Mouse (Mus musculus): ENCODE measurements around the gene Ank. TPM values are rescaled to one million over a fixed set of nuclear protein-coding genes. Genes with fewer than 3 reads are reported as not detected.

Ank gene
- total RNA-seq, 1 experiment = 12.0 TPM

DNA sequence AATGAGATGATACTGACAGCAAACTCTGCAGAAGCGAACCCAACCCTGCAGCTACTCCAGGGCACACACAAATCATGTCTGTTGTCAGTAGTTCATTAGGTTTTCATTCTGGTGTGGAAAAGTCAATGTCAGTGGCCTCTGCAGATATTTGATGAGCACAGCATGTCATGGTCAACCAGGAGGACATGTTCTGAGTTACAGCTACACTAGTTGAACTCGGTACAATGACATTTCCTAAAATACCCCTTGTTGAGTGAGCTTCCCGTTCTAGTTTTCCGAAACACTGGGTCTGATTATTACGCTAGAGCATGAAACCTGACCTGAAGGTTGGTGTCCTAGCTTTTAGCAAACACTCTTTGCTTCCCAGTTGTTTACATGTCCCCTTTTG is 119.6 kb downstream of the Ank start:
- no peaks in the 10 kb centered on the region for H3K9me3 ChIP-seq (ENCODE audit: control insufficient read depth, insufficient read depth, low read depth, low read length)
- in situ Hi-C loops (cut with MboI; ENCODE audit: low sequenced_read_pairs in 2 of 2, unreplicated experiment in 2 of 2) = loop anchor here (25.0 kb wide), 1 partner anchor 274 kb away; no protein-coding TSS in a partner anchor
- no peak overlapping the region for H3K4me3 ChIP-seq (ENCODE audit: insufficient read depth in 1 of 2, low read depth in 1 of 2, low read length in 2 of 2, poor library complexity in 1 of 2, severe bottlenecking in 1 of 2)
- H3K27ac ChIP-seq (ENCODE audit: insufficient read depth, low read depth, low read length, poor library complexity, severe bottlenecking) = no peak overlapping the region
- H3K9ac ChIP-seq (ENCODE audit: insufficient read depth, low read depth, low read length, poor library complexity, severe bottlenecking) = no peak overlapping the region
- TF ChIP-seq CHD2 (IDR thresholded peaks at IDR 0.05; ENCODE audit: low read depth, low read length) = no peak
- TF ChIP-seq HCFC1 (IDR thresholded peaks at IDR 0.05; ENCODE audit: borderline replicate concordance, insufficient read depth, low read length) = no peak
- TF ChIP-seq ZNF384 (IDR thresholded peaks at IDR 0.05; ENCODE audit: low read depth, low read length) = no peak
- TF ChIP-seq ZC3H11A (IDR thresholded peaks at IDR 0.05; ENCODE audit: borderline replicate concordance, low read depth, low read length) = no peak
- TF ChIP-seq MAFK (IDR thresholded peaks at IDR 0.05; ENCODE audit: insufficient read depth, low read depth, low read length) = no peak
- no peak for DNase-seq (ENCODE audit: low read depth, low spot score)
- H3K4me1 ChIP-seq (ENCODE audit: control insufficient read depth in 2 of 2, insufficient read depth in 2 of 2, low read length in 2 of 2, poor library complexity in 1 of 2) = peaks cover 0 to 11% of the 10 kb centered on the region in 2 experiments; a peak in 2 of 4 replicates
- peaks cover 4% of the 10 kb centered on the region; the same call in 1 of the 2 replicates for H3K36me3 ChIP-seq (ENCODE audit: control insufficient read depth, insufficient read depth, low read length, poor library complexity, severe bottlenecking)

DNA sequence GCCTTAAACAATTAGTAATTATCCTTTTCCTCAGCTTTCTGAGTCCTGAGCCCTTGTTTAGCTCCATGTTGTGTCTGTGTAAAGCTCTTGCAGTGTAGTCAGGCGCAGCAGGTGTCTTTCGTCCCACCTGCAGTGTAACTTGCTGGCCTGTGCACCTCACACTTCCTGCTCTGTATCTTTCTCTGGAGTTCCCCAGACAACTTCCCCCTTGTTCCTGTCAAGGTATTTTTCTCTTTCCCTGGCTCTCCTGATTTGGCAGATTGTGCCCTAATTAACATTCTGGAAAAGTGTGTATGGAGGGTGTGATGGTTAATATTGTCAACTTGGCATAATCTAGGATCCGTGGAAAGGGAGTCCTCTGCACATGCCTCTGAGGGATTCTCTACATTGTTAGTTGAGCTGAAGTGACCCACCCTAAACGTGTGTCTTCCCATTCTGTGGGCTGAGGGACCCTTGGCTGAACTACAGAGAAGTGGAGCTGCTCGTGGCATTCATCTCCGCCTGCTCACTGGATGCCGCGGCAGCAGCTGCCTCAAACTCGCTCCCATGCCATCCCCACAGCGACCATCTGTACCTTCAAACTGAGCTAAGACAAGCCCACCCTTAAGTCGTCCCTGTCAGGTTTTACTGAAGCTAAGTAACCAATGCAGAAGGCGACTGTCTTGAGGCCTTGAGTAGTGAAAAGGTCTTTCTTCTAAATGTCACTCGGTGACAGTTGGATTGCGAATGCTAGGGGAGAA is 121.8 kb downstream of the Ank start:
- peaks cover 14% of the 10 kb centered on the region; the same call in 1 of the 2 replicates for H3K36me3 ChIP-seq (ENCODE audit: control insufficient read depth, insufficient read depth, low read length, poor library complexity, severe bottlenecking)
- in situ Hi-C loops (cut with MboI; ENCODE audit: low sequenced_read_pairs in 2 of 2, unreplicated experiment in 2 of 2) = loop anchor here (25.0 kb wide), 1 partner anchor 276 kb away; no protein-coding TSS in a partner anchor

DNA sequence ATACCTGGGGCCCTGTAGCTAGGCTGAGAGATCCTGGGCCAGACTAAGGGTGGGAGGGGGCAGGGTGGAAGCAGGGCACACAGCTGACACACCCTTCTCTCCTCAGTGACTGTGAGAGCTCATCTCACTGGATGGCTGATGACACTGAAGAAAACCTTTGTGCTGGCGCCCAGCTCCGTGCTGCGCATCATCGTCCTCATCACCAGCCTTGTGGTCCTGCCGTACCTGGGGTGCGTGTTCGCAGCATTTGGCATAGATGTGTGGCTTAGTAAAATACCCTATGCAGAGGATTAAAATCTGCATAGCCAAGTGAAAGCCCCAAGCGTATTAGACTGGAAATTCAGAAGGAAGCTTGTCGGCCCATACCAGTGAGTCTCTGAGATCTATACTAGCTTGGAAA is 124.3 kb downstream of the Ank start:
- peaks cover 0 to 5% of the 10 kb centered on the region in 2 experiments; a peak in 1 of 4 replicates for H3K4me1 ChIP-seq (ENCODE audit: control insufficient read depth in 2 of 2, insufficient read depth in 2 of 2, low read length in 2 of 2, poor library complexity in 1 of 2)
- no peak overlapping the region for H3K9ac ChIP-seq (ENCODE audit: insufficient read depth, low read depth, low read length, poor library complexity, severe bottlenecking)
- no peak for DNase-seq (ENCODE audit: low read depth, low spot score)
- no peak for TF ChIP-seq HCFC1 (IDR thresholded peaks at IDR 0.05; ENCODE audit: borderline replicate concordance, insufficient read depth, low read length)
- no peak for TF ChIP-seq MAFK (IDR thresholded peaks at IDR 0.05; ENCODE audit: insufficient read depth, low read depth, low read length)
- TF ChIP-seq ZC3H11A (IDR thresholded peaks at IDR 0.05; ENCODE audit: borderline replicate concordance, low read depth, low read length) = no peak
- TF ChIP-seq ZNF384 (IDR thresholded peaks at IDR 0.05; ENCODE audit: low read depth, low read length) = no peak
- no peak for TF ChIP-seq CHD2 (IDR thresholded peaks at IDR 0.05; ENCODE audit: low read depth, low read length)
- no peaks in the 10 kb centered on the region for H3K9me3 ChIP-seq (ENCODE audit: control insufficient read depth, insufficient read depth, low read depth, low read length)
- no peak overlapping the region for H3K4me3 ChIP-seq (ENCODE audit: insufficient read depth in 1 of 2, low read depth in 1 of 2, low read length in 2 of 2, poor library complexity in 1 of 2, severe bottlenecking in 1 of 2)
- peaks cover 21% of the 10 kb centered on the region; the same call in 1 of the 2 replicates for H3K36me3 ChIP-seq (ENCODE audit: control insufficient read depth, insufficient read depth, low read length, poor library complexity, severe bottlenecking)
- in situ Hi-C loops (cut with MboI; ENCODE audit: low sequenced_read_pairs in 2 of 2, unreplicated experiment in 2 of 2) = loop anchor here (25.0 kb wide), 1 partner anchor 279 kb away; no protein-coding TSS in a partner anchor
- no peak overlapping the region for H3K27ac ChIP-seq (ENCODE audit: insufficient read depth, low read depth, low read length, poor library complexity, severe bottlenecking)

More for the DNA sequence above, 121.8 kb downstream of the Ank start:
- Histone ChIP-seq H3K4me1 (ENCODE audit: control insufficient read depth in 2 of 2, insufficient read depth in 2 of 2, low read length in 2 of 2, poor library complexity in 1 of 2) (no peaks in the 10 kb centered on the region), H3K4me3 (ENCODE audit: insufficient read depth in 1 of 2, low read depth in 1 of 2, low read length in 2 of 2, poor library complexity in 1 of 2, severe bottlenecking in 1 of 2) (no peak overlapping the region), H3K9me3 (ENCODE audit: control insufficient read depth, insufficient read depth, low read depth, low read length) (no peaks in the 10 kb centered on the region), H3K27ac (ENCODE audit: insufficient read depth, low read depth, low read length, poor library complexity, severe bottlenecking) (no peak overlapping the region), H3K9ac (ENCODE audit: insufficient read depth, low read depth, low read length, poor library complexity, severe bottlenecking) (no peak overlapping the region)
- no peak for DNase-seq (ENCODE audit: low read depth, low spot score)
- no peak for TF ChIP-seq HCFC1 (IDR thresholded peaks at IDR 0.05; ENCODE audit: borderline replicate concordance, insufficient read depth, low read length)
- no peak for TF ChIP-seq CHD2 (IDR thresholded peaks at IDR 0.05; ENCODE audit: low read depth, low read length)
- TF ChIP-seq ZC3H11A (IDR thresholded peaks at IDR 0.05; ENCODE audit: borderline replicate concordance, low read depth, low read length) = no peak
- no peak for TF ChIP-seq MAFK (IDR thresholded peaks at IDR 0.05; ENCODE audit: insufficient read depth, low read depth, low read length)
- TF ChIP-seq ZNF384 (IDR thresholded peaks at IDR 0.05; ENCODE audit: low read depth, low read length) = no peak

DNA sequence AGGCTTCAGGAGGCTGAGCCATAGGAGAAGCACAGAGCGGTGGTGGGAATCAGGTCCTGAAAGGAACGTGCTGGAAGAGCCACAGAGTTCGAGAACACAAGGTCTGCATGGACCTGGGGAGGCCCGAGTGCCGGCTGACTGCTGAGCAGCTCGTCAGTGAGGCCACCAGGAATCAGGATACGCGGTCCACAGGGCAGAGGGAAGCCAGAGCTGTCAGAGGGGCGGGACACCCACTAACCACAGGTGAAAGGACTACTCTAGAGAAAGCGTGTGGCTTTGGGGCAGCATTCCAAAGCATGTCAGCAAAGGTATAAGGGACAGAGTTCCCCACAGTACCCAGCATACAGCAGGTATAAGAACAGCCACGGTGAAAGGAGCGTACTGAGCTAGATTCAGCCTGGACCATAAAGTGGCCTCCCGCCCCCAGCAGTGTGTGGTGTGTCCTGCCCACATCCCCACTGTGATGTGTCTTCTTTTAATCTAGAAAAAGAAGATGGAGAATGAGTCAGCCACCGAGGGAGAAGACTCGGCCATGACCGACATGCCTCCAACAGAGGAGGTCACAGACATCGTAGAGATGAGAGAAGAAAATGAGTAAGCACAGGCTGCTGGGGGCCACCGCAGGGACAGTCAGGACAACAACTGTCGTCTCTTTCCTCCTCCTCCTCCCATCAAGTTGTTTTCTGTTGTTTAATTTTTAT is 126.3 kb downstream of the Ank start:
- in situ Hi-C loops (cut with MboI; ENCODE audit: low sequenced_read_pairs in 2 of 2, unreplicated experiment in 2 of 2) = loop anchor here (25.0 kb wide), 1 partner anchor 280 kb away; no protein-coding TSS in a partner anchor
- DNase-seq (ENCODE audit: low read depth, low spot score) = no peak
- Histone ChIP-seq H3K27ac (ENCODE audit: insufficient read depth, low read depth, low read length, poor library complexity, severe bottlenecking) (no peak overlapping the region), H3K9ac (ENCODE audit: insufficient read depth, low read depth, low read length, poor library complexity, severe bottlenecking) (no peak overlapping the region), H3K4me1 (ENCODE audit: control insufficient read depth in 2 of 2, insufficient read depth in 2 of 2, low read length in 2 of 2, poor library complexity in 1 of 2) (peaks cover 0 to 6% of the 10 kb centered on the region in 2 experiments; a peak in 1 of 4 replicates), H3K4me3 (ENCODE audit: insufficient read depth in 1 of 2, low read depth in 1 of 2, low read length in 2 of 2, poor library complexity in 1 of 2, severe bottlenecking in 1 of 2) (no peak overlapping the region), H3K36me3 (ENCODE audit: control insufficient read depth, insufficient read depth, low read length, poor library complexity, severe bottlenecking) (peaks cover 21% of the 10 kb centered on the region; the same call in 1 of the 2 replicates), H3K9me3 (ENCODE audit: control insufficient read depth, insufficient read depth, low read depth, low read length) (no peaks in the 10 kb centered on the region)
- TF ChIP-seq ZC3H11A (IDR thresholded peaks at IDR 0.05; ENCODE audit: borderline replicate concordance, low read depth, low read length) = no peak
- TF ChIP-seq ZNF384 (IDR thresholded peaks at IDR 0.05; ENCODE audit: low read depth, low read length) = no peak
- no peak for TF ChIP-seq CHD2 (IDR thresholded peaks at IDR 0.05; ENCODE audit: low read depth, low read length)
- no peak for TF ChIP-seq MAFK (IDR thresholded peaks at IDR 0.05; ENCODE audit: insufficient read depth, low read depth, low read length)
- TF ChIP-seq HCFC1 (IDR thresholded peaks at IDR 0.05; ENCODE audit: borderline replicate concordance, insufficient read depth, low read length) = no peak

Data from ES-E14 (cell line).